Mouse (Mus musculus) frontal cortex, postnatal 25 days (tissue): ENCODE measurements around the gene Inava.
A peak's percentile ranks its signal among the peaks of the same experiment; 100 is the strongest.

ENCODE experiments used
- DNase-seq, 2 experiments: peaks; one replicate each; pipeline ENCODE4 v3.0.0; 2022; ENCODE audit warnings: low spot score in 2 of 2

Inava gene

GRCm38 (mm10) chr1:136233892-136234594 is at the start of gene Inava:
TSS of gene Inava (minus strand) at chr1:136234264.
- DNase-seq: no peak

- DNase-seq: no peak
Observed at GRCm38 (mm10) chr1:136277366-136277765, 43.3 kb upstream of the Inava start.

- no peak for DNase-seq
Observed at GRCm38 (mm10) chr1:136268224-136268623, 34.2 kb upstream of the Inava start.

GRCm38 (mm10) chr1:136266127-136266526 is 32.1 kb upstream of the Inava start:
- no peak for DNase-seq

- DNase-seq: no peak
Observed at GRCm38 (mm10) chr1:136263355-136263754, 29.3 kb upstream of the Inava start.

GRCm38 (mm10) chr1:136260635-136261238 is 26.7 kb upstream of the Inava start, which contains the start of gene Gpr25:
TSS of gene Gpr25 (minus strand) at chr1:136260873.
- no peak for DNase-seq

- peak; percentile 29 to 41 for DNase-seq
Observed at GRCm38 (mm10) chr1:136259893-136260634, 26.0 kb upstream of the Inava start.

GRCm38 (mm10) chr1:136259543-136259892 is 25.5 kb upstream of the Inava start:
- no peak for DNase-seq

- DNase-seq: no peak
Observed at GRCm38 (mm10) chr1:136258495-136258894, 24.4 kb upstream of the Inava start.

- no peak for DNase-seq
Observed at GRCm38 (mm10) chr1:136255657-136256056, 21.6 kb upstream of the Inava start.

- no peak for DNase-seq
Observed at GRCm38 (mm10) chr1:136255174-136255573, 21.1 kb upstream of the Inava start.

- DNase-seq: no peak
Observed at GRCm38 (mm10) chr1:136254503-136255065, 20.5 kb upstream of the Inava start.

- no peak for DNase-seq
Observed at GRCm38 (mm10) chr1:136253472-136253871, 19.4 kb upstream of the Inava start.

- DNase-seq: no peak
Observed at GRCm38 (mm10) chr1:136249662-136250061, 15.6 kb upstream of the Inava start.

- DNase-seq: no peak
Observed at GRCm38 (mm10) chr1:136247393-136247792, 13.3 kb upstream of the Inava start.

GRCm38 (mm10) chr1:136244469-136244868 is 10.4 kb upstream of the Inava start:
- DNase-seq: no peak

- no peak for DNase-seq
Observed at GRCm38 (mm10) chr1:136241801-136242200, 7.7 kb upstream of the Inava start.

GRCm38 (mm10) chr1:136238495-136238894 is 4.4 kb upstream of the Inava start:
- DNase-seq: no peak

GRCm38 (mm10) chr1:136234595-136235092 is 580 bp upstream of the Inava start:
- DNase-seq: no peak

GRCm38 (mm10) chr1:136232986-136233790 is 876 bp downstream of the Inava start:
- no peak for DNase-seq

- no peak for DNase-seq
Observed at GRCm38 (mm10) chr1:136232285-136232926, 1.7 kb downstream of the Inava start.
